Mouse (Mus musculus): ENCODE measurements around the gene Otud7a. TPM values are rescaled to one million over a fixed set of nuclear protein-coding genes. Genes with fewer than 3 reads are reported as not detected.

Gene Otud7a
- polyA plus RNA-seq, 1 experiment from 2014 or later: 2.6 TPM

GRCm38 (mm10) chr7:63586184-63586870 is 141.8 kb downstream of the Otud7a start:
- Histone ChIP-seq H3K36me3 (replicated peaks) (no peaks in the 10 kb centered on the region), H3K27me3 (no peaks in the 10 kb centered on the region), H3K4me2 (no peak overlapping the region), H3K4me3 (replicated peaks) (no peak overlapping the region), H3K9ac (no peak overlapping the region), H3K4me1 (no peaks in the 10 kb centered on the region), H3K9me3 (no peaks in the 10 kb centered on the region), H3K27ac (no peak overlapping the region)
- 42% methylated on average over 2 of the region's 2 CpGs for WGBS
- peak; percentile 46; the same call in 1 of the 2 replicates for ATAC-seq (ENCODE audit: low FRiP score)

- Histone ChIP-seq H3K36me3 (replicated peaks) (no peaks in the 10 kb centered on the region), H3K4me3 (replicated peaks) (no peak overlapping the region), H3K4me1 (no peaks in the 10 kb centered on the region), H3K27me3 (no peaks in the 10 kb centered on the region), H3K9me3 (no peaks in the 10 kb centered on the region), H3K4me2 (no peak overlapping the region), H3K27ac (no peak overlapping the region), H3K9ac (no peak overlapping the region)
- no peak for ATAC-seq (ENCODE audit: low FRiP score)
- WGBS: 70% methylated on average over 2 of the region's 2 CpGs
Measured at GRCm38 (mm10) chr7:63590305-63590704, 145.8 kb downstream of the Otud7a start.

GRCm38 (mm10) chr7:63591322-63591721 is 146.8 kb downstream of the Otud7a start:
- no peak overlapping the region for H3K9ac ChIP-seq
- no peaks in the 10 kb centered on the region for H3K27me3 ChIP-seq
- no peak overlapping the region for H3K4me2 ChIP-seq
- H3K27ac ChIP-seq: no peak overlapping the region
- no peak overlapping the region for H3K4me3 ChIP-seq (replicated peaks)
- ATAC-seq (ENCODE audit: low FRiP score): no peak
- WGBS: 80% methylated on average over 4 of the region's 4 CpGs
- no peaks in the 10 kb centered on the region for H3K9me3 ChIP-seq
- H3K36me3 ChIP-seq (replicated peaks): no peaks in the 10 kb centered on the region
- H3K4me1 ChIP-seq: no peaks in the 10 kb centered on the region

- no peak for ATAC-seq (ENCODE audit: low FRiP score)
- H3K27ac ChIP-seq: no peak overlapping the region
- 84% methylated on average over 3 of the region's 3 CpGs for WGBS
Measured at GRCm38 (mm10) chr7:63592061-63592460, 147.5 kb downstream of the Otud7a start.

GRCm38 (mm10) chr7:63604827-63605226 is 160.3 kb downstream of the Otud7a start:
- Histone ChIP-seq H3K27ac (no peak overlapping the region), H3K4me3 (replicated peaks) (no peak overlapping the region), H3K4me2 (no peak overlapping the region), H3K27me3 (no peaks in the 10 kb centered on the region), H3K36me3 (replicated peaks) (no peaks in the 10 kb centered on the region), H3K4me1 (no peaks in the 10 kb centered on the region), H3K9me3 (no peaks in the 10 kb centered on the region), H3K9ac (no peak overlapping the region)
- WGBS: 87% methylated on average over 1 of the region's 1 CpGs
- ATAC-seq (ENCODE audit: low FRiP score): no peak

More at GRCm38 (mm10) chr7:63592061-63592460, 147.5 kb downstream of the Otud7a start:
- no peaks in the 10 kb centered on the region for H3K4me1 ChIP-seq
- H3K27me3 ChIP-seq: no peaks in the 10 kb centered on the region
- no peaks in the 10 kb centered on the region for H3K36me3 ChIP-seq (replicated peaks)
- no peak overlapping the region for H3K9ac ChIP-seq
- H3K9me3 ChIP-seq: no peaks in the 10 kb centered on the region
- H3K4me2 ChIP-seq: no peak overlapping the region
- H3K4me3 ChIP-seq (replicated peaks): no peak overlapping the region

GRCm38 (mm10) chr7:63617018-63617417 is 172.5 kb downstream of the Otud7a start:
- H3K9me3 ChIP-seq: no peaks in the 10 kb centered on the region
- no peak overlapping the region for H3K4me3 ChIP-seq (replicated peaks)
- peaks cover 5% of the 10 kb centered on the region; the same call in 1 of the 2 replicates for H3K4me1 ChIP-seq
- no peak overlapping the region for H3K27ac ChIP-seq
- H3K9ac ChIP-seq: no peak overlapping the region
- no peak overlapping the region for H3K4me2 ChIP-seq
- no peak for ATAC-seq (ENCODE audit: low FRiP score)
- no peaks in the 10 kb centered on the region for H3K36me3 ChIP-seq (replicated peaks)
- WGBS: 91% methylated on average over 3 of the region's 3 CpGs
- no peaks in the 10 kb centered on the region for H3K27me3 ChIP-seq

GRCm38 (mm10) chr7:63620776-63621340 is 176.3 kb downstream of the Otud7a start:
- Histone ChIP-seq H3K27ac (no peak overlapping the region), H3K4me2 (no peak overlapping the region), H3K9me3 (no peaks in the 10 kb centered on the region), H3K4me3 (replicated peaks) (no peak overlapping the region), H3K4me1 (peaks cover 5% of the 10 kb centered on the region; the same call in 1 of the 2 replicates), H3K9ac (no peak overlapping the region), H3K36me3 (replicated peaks) (no peaks in the 10 kb centered on the region), H3K27me3 (no peaks in the 10 kb centered on the region)
- 75% methylated on average over 5 of the region's 5 CpGs for WGBS
- no peak for ATAC-seq (ENCODE audit: low FRiP score)

- Histone ChIP-seq H3K27me3 (no peaks in the 10 kb centered on the region), H3K27ac (no peak overlapping the region), H3K4me2 (no peak overlapping the region), H3K9me3 (no peaks in the 10 kb centered on the region), H3K9ac (no peak overlapping the region), H3K4me1 (no peaks in the 10 kb centered on the region), H3K36me3 (replicated peaks) (no peaks in the 10 kb centered on the region), H3K4me3 (replicated peaks) (no peak overlapping the region)
- 81% methylated on average over 3 of the region's 3 CpGs for WGBS
- no peak for ATAC-seq (ENCODE audit: low FRiP score)
Measured at GRCm38 (mm10) chr7:63637651-63638050, 193.1 kb downstream of the Otud7a start.

- H3K27me3 ChIP-seq: no peaks in the 10 kb centered on the region
- no peak overlapping the region for H3K4me2 ChIP-seq
- ATAC-seq (ENCODE audit: low FRiP score): no peak
- no peaks in the 10 kb centered on the region for H3K36me3 ChIP-seq (replicated peaks)
- no peak overlapping the region for H3K9ac ChIP-seq
- no peaks in the 10 kb centered on the region for H3K4me1 ChIP-seq
- no peak overlapping the region for H3K27ac ChIP-seq
- no peak overlapping the region for H3K4me3 ChIP-seq (replicated peaks)
- no peaks in the 10 kb centered on the region for H3K9me3 ChIP-seq
- 97% methylated on average over 1 of the region's 1 CpGs for WGBS
Measured at GRCm38 (mm10) chr7:63644002-63644401, 199.5 kb downstream of the Otud7a start.

GRCm38 (mm10) chr7:63647136-63647535 is 202.6 kb downstream of the Otud7a start:
- H3K4me2 ChIP-seq: no peak overlapping the region
- H3K4me3 ChIP-seq (replicated peaks): no peak overlapping the region
- H3K9ac ChIP-seq: no peak overlapping the region
- H3K36me3 ChIP-seq (replicated peaks): no peaks in the 10 kb centered on the region
- H3K4me1 ChIP-seq: no peaks in the 10 kb centered on the region
- H3K27me3 ChIP-seq: no peaks in the 10 kb centered on the region
- no peaks in the 10 kb centered on the region for H3K9me3 ChIP-seq
- no peak overlapping the region for H3K27ac ChIP-seq
- WGBS: 88% methylated on average over 1 of the region's 1 CpGs
- ATAC-seq (ENCODE audit: low FRiP score): no peak

- Histone ChIP-seq H3K4me2 (no peak overlapping the region), H3K4me3 (replicated peaks) (no peak overlapping the region), H3K27me3 (no peaks in the 10 kb centered on the region), H3K9me3 (no peaks in the 10 kb centered on the region; the same call in 1 of the 2 replicates), H3K36me3 (replicated peaks) (no peaks in the 10 kb centered on the region), H3K4me1 (no peaks in the 10 kb centered on the region), H3K27ac (no peak overlapping the region), H3K9ac (no peak overlapping the region)
- WGBS: 85% methylated on average over 1 of the region's 1 CpGs
- ATAC-seq (ENCODE audit: low FRiP score): no peak
Measured at GRCm38 (mm10) chr7:63660261-63660660, 215.7 kb downstream of the Otud7a start.

- ATAC-seq (ENCODE audit: low FRiP score): no peak; the same call in 1 of the 2 replicates
- WGBS: 73% methylated on average over 3 of the region's 3 CpGs
Measured at GRCm38 (mm10) chr7:63662757-63663156, 218.2 kb downstream of the Otud7a start.

GRCm38 (mm10) chr7:63665496-63665895 is 220.9 kb downstream of the Otud7a start:
- H3K27ac ChIP-seq: no peak overlapping the region

More at GRCm38 (mm10) chr7:63662757-63663156, 218.2 kb downstream of the Otud7a start:
- no peak overlapping the region for H3K4me3 ChIP-seq (replicated peaks)
- no peak overlapping the region for H3K27ac ChIP-seq
- no peaks in the 10 kb centered on the region; the same call in 1 of the 2 replicates for H3K9me3 ChIP-seq
- H3K36me3 ChIP-seq (replicated peaks): no peaks in the 10 kb centered on the region
- H3K4me2 ChIP-seq: no peak overlapping the region
- no peak overlapping the region for H3K9ac ChIP-seq
- H3K4me1 ChIP-seq: no peaks in the 10 kb centered on the region
- H3K27me3 ChIP-seq: no peaks in the 10 kb centered on the region

More at GRCm38 (mm10) chr7:63665496-63665895, 220.9 kb downstream of the Otud7a start:
- Histone ChIP-seq H3K9ac (no peak overlapping the region), H3K4me3 (replicated peaks) (no peak overlapping the region), H3K4me1 (peaks cover 14% of the 10 kb centered on the region), H3K9me3 (no peaks in the 10 kb centered on the region), H3K4me2 (no peak overlapping the region), H3K27me3 (no peaks in the 10 kb centered on the region), H3K36me3 (replicated peaks) (no peaks in the 10 kb centered on the region)
- 79% methylated on average over 3 of the region's 3 CpGs for WGBS
- ATAC-seq (ENCODE audit: low FRiP score): no peak
